Mouse (Mus musculus) liver, adult 10 weeks (tissue): ENCODE measurements around the gene Gpr174. TPM values are rescaled to one million over a fixed set of nuclear protein-coding genes. Genes with fewer than 3 reads are reported as not detected.

Experiments
- polyA plus RNA-seq: library from polyadenylated mRNA; stranded (reverse); fragments of 350-450 nt; fragmentation: Illumina TruSeq; extraction: RNeasy Lipid Tissue Mini Kit (QIAGEN cat#74804); gene quantifications from one replicate; pipeline ENCODE4 v1.2.3, GENCODE M21; 2014; ENCODE audit warnings: low read depth, low replicate concordance

The Gpr174 gene
- 0.48 TPM for polyA plus RNA-seq

GRCm38 (mm10) chrX:107255486-107256227, at the start of gene Gpr174:
Gene Gpr174, plus strand, starts transcription at chrX:107255878.

Other genes with a start within 250 kb of the Gpr174 start
- gene P2ry10, start 167.4 kb upstream of the Gpr174 start, polyA plus RNA-seq = 0.58 TPM
- 1.1 TPM for gene P2ry10b, start 107.0 kb upstream of the Gpr174 start, polyA plus RNA-seq
- gene Itm2a, start 147.5 kb downstream of the Gpr174 start, polyA plus RNA-seq = 3.4 TPM